Mouse (Mus musculus) lung, postnatal 4 days (tissue): Measurements from ENCODE around the gene Ugt1a6a.

ENCODE experiments used
- DNase-seq, 2 experiments: peaks; one replicate each; pipeline ENCODE4 v3.0.0; 2021

The Ugt1a6a gene

GRCm38 (mm10) chr1:88253540-88253939, 118.9 kb downstream of the Ugt1a6a start:
- DNase-seq = no peak

GRCm38 (mm10) chr1:88254793-88255465, 120.3 kb downstream of the Ugt1a6a start:
- DNase-seq = peak in 1 of 2 experiments; percentile 62

- no peak for DNase-seq
Measured at GRCm38 (mm10) chr1:88255466-88255857, 120.9 kb downstream of the Ugt1a6a start.

- no peak for DNase-seq
Measured at GRCm38 (mm10) chr1:88255989-88256754, 121.6 kb downstream of the Ugt1a6a start.

- no peak for DNase-seq
Measured at GRCm38 (mm10) chr1:88256886-88257663, 122.5 kb downstream of the Ugt1a6a start.

- DNase-seq = no peak
Measured at GRCm38 (mm10) chr1:88257681-88258080, 123.1 kb downstream of the Ugt1a6a start.

- DNase-seq = peak in 1 of 2 experiments; percentile 36
Measured at GRCm38 (mm10) chr1:88258361-88258760, 123.8 kb downstream of the Ugt1a6a start.

- peak in 1 of 2 experiments; percentile 67 for DNase-seq
Measured at GRCm38 (mm10) chr1:88258881-88259642, 124.5 kb downstream of the Ugt1a6a start.

- DNase-seq = peak in 1 of 2 experiments; percentile 53
Measured at GRCm38 (mm10) chr1:88259643-88260024, 125.0 kb downstream of the Ugt1a6a start.

GRCm38 (mm10) chr1:88260114-88260513, 125.5 kb downstream of the Ugt1a6a start:
- DNase-seq = peak in 1 of 2 experiments; percentile 72

- DNase-seq = peak in 1 of 2 experiments; percentile 30
Measured at GRCm38 (mm10) chr1:88260604-88261377, 126.2 kb downstream of the Ugt1a6a start.

- DNase-seq = peak in 1 of 2 experiments; percentile 37
Measured at GRCm38 (mm10) chr1:88261706-88262105, 127.1 kb downstream of the Ugt1a6a start.

- DNase-seq = peak in 1 of 2 experiments; percentile 60
Measured at GRCm38 (mm10) chr1:88262255-88262654, 127.6 kb downstream of the Ugt1a6a start.

- peak in 1 of 2 experiments; percentile 32 for DNase-seq
Measured at GRCm38 (mm10) chr1:88262961-88263360, 128.4 kb downstream of the Ugt1a6a start.

GRCm38 (mm10) chr1:88263778-88264177, 129.2 kb downstream of the Ugt1a6a start:
- peak in 1 of 2 experiments; percentile 39 for DNase-seq

- peak in 1 of 2 experiments; percentile 25 for DNase-seq
Measured at GRCm38 (mm10) chr1:88264237-88264868, 129.7 kb downstream of the Ugt1a6a start.

- DNase-seq = peak in 1 of 2 experiments; percentile 49
Measured at GRCm38 (mm10) chr1:88264869-88265240, 130.2 kb downstream of the Ugt1a6a start.

- peak in 1 of 2 experiments; percentile 31 for DNase-seq
Measured at GRCm38 (mm10) chr1:88266123-88266522, 131.5 kb downstream of the Ugt1a6a start.

- peak in 1 of 2 experiments; percentile 48 for DNase-seq
Measured at GRCm38 (mm10) chr1:88267489-88267888, 132.9 kb downstream of the Ugt1a6a start.

- DNase-seq = peak in 1 of 2 experiments; percentile 28
Measured at GRCm38 (mm10) chr1:88268070-88268469, 133.5 kb downstream of the Ugt1a6a start.
